Mouse (Mus musculus) liver, embryonic 12.5 days (tissue): Measurements from ENCODE around the gene Gcnt7. TPM values are rescaled to one million over a fixed set of nuclear protein-coding genes. Genes with fewer than 3 reads are reported as not detected.

Source experiments
- ATAC-seq: fragments of 200-750 bp; cut with Nextera tagmentation; 2 replicates; pipeline ENCODE4 v1.8.0; 2017; ENCODE audit warnings: moderate number of reproducible peaks, mild to moderate bottlenecking, moderate library complexity
- H3K27ac ChIP-seq: fragments of 300-500 bp; sonication (generic); 2 replicates; pipeline ENCODE4 v1.5.1; 2016; ENCODE audit warnings: mild to moderate bottlenecking
- H3K27me3 ChIP-seq: fragments of 300-500 bp; sonication (generic); replicated peaks from 2 replicates; pipeline ENCODE4 v1.6.1; 2016; ENCODE audit warnings: mild to moderate bottlenecking, moderate library complexity
- H3K36me3 ChIP-seq: fragments of 300-500 bp; sonication (generic); 2 replicates; pipeline ENCODE4 v1.6.1; 2016; ENCODE audit warnings: mild to moderate bottlenecking, moderate library complexity
- H3K4me1 ChIP-seq: fragments of 300-500 bp; sonication (generic); 2 replicates; pipeline ENCODE4 v1.6.1; 2016
- H3K4me2 ChIP-seq: fragments of 300-500 bp; sonication (generic); 2 replicates; pipeline ENCODE4 v1.6.1; 2016; ENCODE audit warnings: mild to moderate bottlenecking, moderate library complexity
- H3K4me3 ChIP-seq: fragments of 300-500 bp; sonication (generic); 2 replicates; pipeline ENCODE4 v1.5.1; 2016; ENCODE audit warnings: mild to moderate bottlenecking, moderate library complexity
- H3K9ac ChIP-seq: fragments of 300-500 bp; sonication (generic); 2 replicates; pipeline ENCODE4 v1.6.1; 2016; ENCODE audit warnings: mild to moderate bottlenecking, moderate library complexity
- H3K9me3 ChIP-seq: fragments of 300-500 bp; sonication (generic); replicated peaks from 2 replicates; pipeline ENCODE4 v1.6.1; 2016; ENCODE audit warnings: mild to moderate bottlenecking, moderate library complexity
- WGBS: fragments of 180-500 bp; shearing (Covaris S2); methylation state at CpG from one replicate; pipeline ENCODE4 v1.1.7; 2016; ENCODE audit not compliant: insufficient replicate concordance; 5-methylcytosine and 5-hydroxymethylcytosine counted together
- polyA plus RNA-seq: library from polyadenylated mRNA; unstranded; fragments of >200 nt; fragmentation: Nextera tagmentation; extraction: Ambion mirVana; gene quantifications from 2 replicates; pipeline ENCODE4 v1.2.1, GENCODE M21; 2016

Gene Gcnt7
- polyA plus RNA-seq, 1 experiment from 2014 or later: 1.1 TPM

GRCm38 (mm10) chr2:172477860-172478259 is 19.5 kb upstream of the Gcnt7 start:
- H3K9ac ChIP-seq: no peak overlapping the region
- H3K4me2 ChIP-seq: no peak overlapping the region
- WGBS: 7% methylated on average over 2 of the region's 2 CpGs
- no peaks in the 10 kb centered on the region for H3K36me3 ChIP-seq
- H3K9me3 ChIP-seq: no peaks in the 10 kb centered on the region
- H3K4me1 ChIP-seq: no peaks in the 10 kb centered on the region
- no peak for ATAC-seq
- no peak overlapping the region for H3K27ac ChIP-seq
- no peak overlapping the region for H3K4me3 ChIP-seq
- no peaks in the 10 kb centered on the region for H3K27me3 ChIP-seq

- H3K4me2 ChIP-seq: no peak overlapping the region
- no peaks in the 10 kb centered on the region for H3K27me3 ChIP-seq
- no peaks in the 10 kb centered on the region for H3K4me1 ChIP-seq
- 26% methylated on average over 3 of the region's 3 CpGs for WGBS
- no peak for ATAC-seq
- no peak overlapping the region for H3K9ac ChIP-seq
- H3K36me3 ChIP-seq: no peaks in the 10 kb centered on the region
- H3K27ac ChIP-seq: no peak overlapping the region
- H3K4me3 ChIP-seq: no peak overlapping the region
- H3K9me3 ChIP-seq: no peaks in the 10 kb centered on the region
Observed at GRCm38 (mm10) chr2:172477350-172477749, 19.0 kb upstream of the Gcnt7 start.

DNA sequence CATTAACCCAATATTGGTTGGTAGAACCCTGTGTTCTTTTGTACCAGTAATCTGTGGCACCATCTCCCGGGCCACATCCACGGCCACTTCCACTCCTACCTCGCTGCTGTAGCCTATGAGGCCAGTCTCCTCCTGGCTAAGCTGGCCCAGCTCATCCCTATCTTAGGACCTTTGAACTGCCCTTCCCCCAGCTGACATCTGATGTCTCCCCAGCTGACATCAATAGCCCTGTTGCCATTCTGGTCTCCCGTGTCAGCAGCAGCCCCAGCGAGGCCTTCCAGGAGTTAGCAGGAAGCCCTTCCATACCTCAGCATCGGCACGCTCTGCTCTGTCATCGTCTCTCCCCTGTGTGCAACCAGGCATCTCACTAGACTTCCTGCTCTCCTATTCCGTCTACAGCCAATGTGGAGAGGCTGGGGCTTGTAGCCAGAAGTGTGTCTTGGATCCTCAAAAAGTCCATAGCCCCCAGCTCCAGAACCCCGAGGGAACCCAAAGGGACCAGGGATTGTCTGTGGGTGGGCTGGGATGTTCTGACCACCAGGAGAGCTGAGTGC is 18.4 kb upstream of the Gcnt7 start:
- 25% methylated on average over 10 of the region's 10 CpGs for WGBS
- ATAC-seq: no peak
- Histone ChIP-seq H3K4me2 (no peak overlapping the region), H3K27me3 (no peaks in the 10 kb centered on the region), H3K9ac (no peak overlapping the region), H3K4me1 (no peaks in the 10 kb centered on the region), H3K4me3 (no peak overlapping the region), H3K36me3 (no peaks in the 10 kb centered on the region), H3K9me3 (no peaks in the 10 kb centered on the region), H3K27ac (no peak overlapping the region)

DNA sequence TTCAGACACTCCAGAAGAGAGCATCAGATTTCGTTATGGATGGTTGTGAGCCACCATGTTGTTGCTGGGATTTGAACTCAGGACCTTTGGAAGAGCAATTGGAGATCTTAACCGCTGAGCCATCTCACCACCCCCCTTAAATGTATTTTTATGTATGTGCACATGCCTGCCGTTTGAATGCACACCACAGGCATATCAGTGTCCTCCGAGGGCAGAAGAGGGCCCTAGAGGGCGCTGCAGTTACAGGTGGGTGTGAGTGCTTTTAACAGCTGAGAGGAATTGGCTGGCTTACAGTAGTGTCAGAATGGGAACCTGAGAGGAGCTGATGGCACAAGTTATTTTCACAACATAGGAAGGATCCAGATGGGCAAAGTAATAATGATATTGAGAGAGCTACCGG is 16.6 kb upstream of the Gcnt7 start:
- Histone ChIP-seq H3K9ac (no peak overlapping the region), H3K27ac (no peak overlapping the region), H3K36me3 (peaks cover under 1% of the 10 kb centered on the region), H3K27me3 (no peaks in the 10 kb centered on the region), H3K4me2 (no peak overlapping the region), H3K4me3 (no peak overlapping the region), H3K9me3 (no peaks in the 10 kb centered on the region), H3K4me1 (no peaks in the 10 kb centered on the region)
- no peak for ATAC-seq
- 27% methylated on average over 6 of the region's 6 CpGs for WGBS

DNA sequence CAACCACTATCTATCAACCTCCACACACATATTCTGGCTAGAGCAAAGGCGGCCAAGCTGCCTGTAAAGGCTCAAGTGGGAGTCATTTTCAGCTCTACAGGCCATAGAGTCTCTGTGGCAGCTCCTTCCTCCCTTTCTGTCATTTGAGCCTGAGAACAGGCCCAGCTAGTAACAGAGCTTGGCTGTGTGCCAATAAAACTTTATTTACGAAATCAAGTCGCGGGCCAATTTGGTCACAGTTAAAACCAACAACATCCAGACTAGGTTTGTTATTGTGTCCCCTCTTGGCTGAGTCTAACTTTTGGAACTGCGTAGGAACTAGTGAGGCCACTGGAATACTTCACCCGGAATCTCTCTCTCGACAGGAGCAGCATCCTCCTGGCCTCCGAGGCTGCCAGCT is 15.2 kb upstream of the Gcnt7 start:
- no peaks in the 10 kb centered on the region for H3K27me3 ChIP-seq
- no peaks in the 10 kb centered on the region for H3K9me3 ChIP-seq
- H3K36me3 ChIP-seq: peaks cover 14% of the 10 kb centered on the region
- 73% methylated on average over 8 of the region's 8 CpGs for WGBS
- no peak for ATAC-seq
- H3K4me1 ChIP-seq: no peaks in the 10 kb centered on the region
- no peak overlapping the region for H3K9ac ChIP-seq
- H3K4me3 ChIP-seq: no peak overlapping the region
- H3K4me2 ChIP-seq: no peak overlapping the region
- H3K27ac ChIP-seq: no peak overlapping the region

DNA sequence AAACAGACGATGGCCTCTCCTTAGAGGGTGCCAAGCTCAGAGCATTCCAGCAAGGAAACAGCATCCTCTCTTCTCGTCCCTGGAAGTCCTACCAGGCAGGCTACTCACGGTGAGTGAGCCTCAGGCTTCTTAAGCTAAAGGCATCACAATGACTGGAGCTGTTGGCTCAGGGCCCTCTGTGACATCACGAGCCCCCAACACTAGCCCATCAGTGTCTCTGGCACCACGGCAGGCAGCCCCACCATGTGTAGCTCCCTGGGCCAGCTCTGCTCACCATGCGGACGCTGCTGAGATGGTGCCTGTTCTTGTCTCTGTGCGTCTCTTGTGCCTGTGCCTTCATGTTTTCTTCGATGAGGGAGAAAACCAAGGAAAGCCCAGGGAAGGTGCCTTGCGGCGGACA is 13.9 kb upstream of the Gcnt7 start, which contains the start of gene Fam209:
Gene Fam209 (plus strand): TSS at position 203 of the 400 bp plus-strand sequence.
- Histone ChIP-seq H3K27ac (no peak within 1 kb of the TSS), H3K4me2 (no peak within 1 kb of the TSS), H3K4me1 (no peaks in the 10 kb centered on the region), H3K4me3 (no peak within 1 kb of the TSS), H3K27me3 (no peaks in the 10 kb centered on the region), H3K9me3 (no peaks in the 10 kb centered on the region), H3K36me3 (peaks cover 27% of the 10 kb centered on the region), H3K9ac (no peak within 1 kb of the TSS)
- ATAC-seq: no peak
- WGBS: 82% methylated on average over 11 of the region's 11 CpGs

- no peaks in the 10 kb centered on the region for H3K4me1 ChIP-seq
- 89% methylated on average over 11 of the region's 11 CpGs for WGBS
- H3K4me2 ChIP-seq: no peak overlapping the region
- no peak overlapping the region for H3K27ac ChIP-seq
- no peak overlapping the region for H3K4me3 ChIP-seq
- ATAC-seq: no peak
- H3K27me3 ChIP-seq: no peaks in the 10 kb centered on the region
- no peak overlapping the region for H3K9ac ChIP-seq
- H3K36me3 ChIP-seq: peaks cover 67% of the 10 kb centered on the region
- no peaks in the 10 kb centered on the region for H3K9me3 ChIP-seq
Observed at GRCm38 (mm10) chr2:172468346-172468819, 10.0 kb upstream of the Gcnt7 start.

DNA sequence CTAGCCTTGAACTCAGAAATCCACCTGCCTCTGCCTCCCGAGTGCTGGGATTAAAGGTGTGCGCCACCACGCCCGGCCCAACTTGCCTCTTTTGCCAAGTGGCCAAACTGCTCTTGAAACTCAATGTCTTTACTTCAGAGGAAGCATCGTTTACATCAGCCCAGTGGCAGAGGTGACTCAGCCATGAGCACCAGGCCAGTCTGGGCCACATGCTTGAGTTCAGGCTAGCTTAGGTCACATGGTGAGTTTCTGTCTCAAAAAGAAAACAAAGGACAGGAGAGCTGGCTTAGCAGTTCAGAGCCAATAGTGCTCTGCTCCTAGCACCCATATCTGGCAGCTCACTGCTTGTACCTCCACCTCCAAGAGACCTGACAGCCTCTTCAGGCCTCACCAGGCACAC is 8.8 kb upstream of the Gcnt7 start:
- Histone ChIP-seq H3K9me3 (no peaks in the 10 kb centered on the region), H3K36me3 (peaks cover 78% of the 10 kb centered on the region), H3K4me2 (no peak overlapping the region), H3K4me3 (no peak overlapping the region), H3K9ac (no peak overlapping the region), H3K27me3 (no peaks in the 10 kb centered on the region), H3K27ac (no peak overlapping the region), H3K4me1 (no peaks in the 10 kb centered on the region)
- 87% methylated on average over 5 of the region's 5 CpGs for WGBS
- no peak for ATAC-seq

DNA sequence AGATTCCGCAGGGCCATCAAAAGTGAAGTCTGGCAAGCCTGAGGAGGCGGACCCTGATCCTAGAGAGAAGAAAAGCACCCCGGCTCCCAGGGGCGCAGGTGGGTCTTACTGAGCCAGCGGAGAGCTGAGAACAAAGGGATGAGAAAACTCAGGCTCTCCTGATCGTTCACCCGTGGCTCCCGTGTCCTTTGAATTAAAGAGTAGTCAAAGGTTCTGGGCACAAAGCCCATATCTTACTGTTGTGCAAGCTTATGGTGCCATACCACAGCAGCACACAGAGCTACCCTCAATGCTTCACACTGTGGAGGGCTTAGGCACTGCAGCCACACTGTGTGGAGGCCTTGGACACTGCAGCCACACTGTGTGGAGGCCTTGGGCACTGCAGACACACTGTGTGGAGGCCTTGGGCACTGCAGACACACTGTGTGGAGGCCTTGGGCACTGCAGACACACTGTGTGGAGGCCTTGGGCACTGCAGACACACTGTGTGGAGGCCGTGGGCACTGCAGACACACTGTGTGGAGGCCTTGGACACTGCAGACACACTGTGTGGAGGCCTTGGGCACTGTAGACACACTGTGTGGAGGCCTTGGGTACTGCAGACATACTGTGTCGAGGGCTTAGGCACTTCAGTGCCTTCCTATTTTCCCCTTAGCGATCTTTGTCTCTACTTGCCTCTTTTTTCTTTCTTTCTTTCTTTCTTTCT is 8.2 kb upstream of the Gcnt7 start:
- ATAC-seq: no peak
- H3K27me3 ChIP-seq: no peaks in the 10 kb centered on the region
- H3K9me3 ChIP-seq: no peaks in the 10 kb centered on the region
- peaks cover 85% of the 10 kb centered on the region for H3K36me3 ChIP-seq
- no peaks in the 10 kb centered on the region for H3K4me1 ChIP-seq
- 85% methylated on average over 11 of the region's 11 CpGs for WGBS
- no peak overlapping the region for H3K27ac ChIP-seq
- no peak overlapping the region for H3K9ac ChIP-seq
- H3K4me2 ChIP-seq: no peak overlapping the region
- no peak overlapping the region for H3K4me3 ChIP-seq

GRCm38 (mm10) chr2:172462813-172463212 is 4.4 kb upstream of the Gcnt7 start:
- peaks cover 95% of the 10 kb centered on the region for H3K36me3 ChIP-seq
- no peak overlapping the region for H3K4me2 ChIP-seq
- H3K4me1 ChIP-seq: no peaks in the 10 kb centered on the region
- no peak overlapping the region for H3K4me3 ChIP-seq
- no peak overlapping the region for H3K9ac ChIP-seq
- no peak for ATAC-seq
- H3K9me3 ChIP-seq: no peaks in the 10 kb centered on the region
- no peak overlapping the region for H3K27ac ChIP-seq
- WGBS: 90% methylated on average over 4 of the region's 4 CpGs
- no peaks in the 10 kb centered on the region for H3K27me3 ChIP-seq

GRCm38 (mm10) chr2:172460647-172461046 is 2.3 kb upstream of the Gcnt7 start:
- H3K4me3 ChIP-seq: no peak overlapping the region
- H3K27ac ChIP-seq: no peak overlapping the region
- 77% methylated on average over 2 of the region's 2 CpGs for WGBS
- H3K27me3 ChIP-seq: no peaks in the 10 kb centered on the region
- H3K36me3 ChIP-seq: peaks cover 95% of the 10 kb centered on the region
- no peak overlapping the region for H3K9ac ChIP-seq
- no peaks in the 10 kb centered on the region for H3K9me3 ChIP-seq
- no peak overlapping the region for H3K4me2 ChIP-seq
- no peaks in the 10 kb centered on the region for H3K4me1 ChIP-seq
- no peak for ATAC-seq

GRCm38 (mm10) chr2:172452458-172452857 is 5.9 kb downstream of the Gcnt7 start:
- Histone ChIP-seq H3K27me3 (no peaks in the 10 kb centered on the region), H3K4me3 (no peak overlapping the region), H3K9me3 (no peaks in the 10 kb centered on the region), H3K9ac (no peak overlapping the region), H3K4me1 (no peaks in the 10 kb centered on the region), H3K36me3 (peaks cover 95% of the 10 kb centered on the region), H3K27ac (no peak overlapping the region), H3K4me2 (no peak overlapping the region)
- 89% methylated on average over 10 of the region's 10 CpGs for WGBS
- no peak for ATAC-seq
